Mouse (Mus musculus): ENCODE measurements around the gene Sesn2. TPM values are rescaled to one million over a fixed set of nuclear protein-coding genes. Genes with fewer than 3 reads are reported as not detected.

Sesn2 gene
- polyA plus RNA-seq, 1 experiment from 2014 or later = 9.0 TPM

GRCm38 (mm10) chr4:132475895-132476878 is 34.1 kb downstream of the Sesn2 start:
- no peak for ATAC-seq (ENCODE audit: insufficient number of reproducible peaks, insufficient read depth, low FRiP score, low TSS enrichment, low read depth)
- no peak overlapping the region for H3K27ac ChIP-seq
- no peak overlapping the region for H3K4me2 ChIP-seq
- H3K4me3 ChIP-seq = no peak overlapping the region
- 75% methylated on average over 13 of the region's 13 CpGs for WGBS
- H3K4me1 ChIP-seq = no peaks in the 10 kb centered on the region
- H3K9me3 ChIP-seq = no peaks in the 10 kb centered on the region
- no peaks in the 10 kb centered on the region for H3K27me3 ChIP-seq
- no peak overlapping the region for H3K9ac ChIP-seq
- no peaks in the 10 kb centered on the region for H3K36me3 ChIP-seq

GRCm38 (mm10) chr4:132474631-132475030 is 35.7 kb downstream of the Sesn2 start:
- no peak for ATAC-seq (ENCODE audit: insufficient number of reproducible peaks, insufficient read depth, low FRiP score, low TSS enrichment, low read depth)
- Histone ChIP-seq H3K9ac (no peak overlapping the region), H3K4me2 (no peak overlapping the region), H3K9me3 (no peaks in the 10 kb centered on the region), H3K4me1 (peaks cover 14% of the 10 kb centered on the region), H3K4me3 (no peak overlapping the region), H3K27me3 (no peaks in the 10 kb centered on the region), H3K36me3 (no peaks in the 10 kb centered on the region), H3K27ac (no peak overlapping the region)
- 73% methylated on average over 4 of the region's 4 CpGs for WGBS

- Histone ChIP-seq H3K4me1 (peaks cover 16% of the 10 kb centered on the region), H3K9ac (no peak overlapping the region), H3K36me3 (no peaks in the 10 kb centered on the region), H3K4me2 (no peak overlapping the region), H3K27me3 (no peaks in the 10 kb centered on the region), H3K9me3 (no peaks in the 10 kb centered on the region), H3K27ac (no peak overlapping the region), H3K4me3 (no peak overlapping the region)
- ATAC-seq (ENCODE audit: insufficient number of reproducible peaks, insufficient read depth, low FRiP score, low TSS enrichment, low read depth) = no peak
- WGBS = 86% methylated on average over 9 of the region's 9 CpGs
Observed at GRCm38 (mm10) chr4:132473411-132473810, 36.9 kb downstream of the Sesn2 start.

GRCm38 (mm10) chr4:132469873-132470272 is 40.4 kb downstream of the Sesn2 start:
- no peak overlapping the region for H3K9ac ChIP-seq

GRCm38 (mm10) chr4:132464255-132464613 is 46.1 kb downstream of the Sesn2 start:
- Histone ChIP-seq H3K36me3 (peaks cover 22% of the 10 kb centered on the region), H3K4me1 (peaks cover 13% of the 10 kb centered on the region), H3K27ac (peak overlapping the region; percentile 71; the same call in 1 of the 2 replicates), H3K4me3 (peak overlapping the region; percentile 71), H3K4me2 (peak overlapping the region; percentile 79), H3K27me3 (no peaks in the 10 kb centered on the region), H3K9ac (peak overlapping the region; percentile 86), H3K9me3 (no peaks in the 10 kb centered on the region)
- ATAC-seq (ENCODE audit: insufficient number of reproducible peaks, insufficient read depth, low FRiP score, low TSS enrichment, low read depth) = no peak
- 4% methylated on average over 5 of the region's 5 CpGs for WGBS

More at GRCm38 (mm10) chr4:132469873-132470272, 40.4 kb downstream of the Sesn2 start:
- Histone ChIP-seq H3K4me1 (peaks cover 16% of the 10 kb centered on the region), H3K4me3 (no peak overlapping the region), H3K27me3 (no peaks in the 10 kb centered on the region), H3K36me3 (no peaks in the 10 kb centered on the region), H3K4me2 (no peak overlapping the region), H3K27ac (no peak overlapping the region), H3K9me3 (no peaks in the 10 kb centered on the region)
- no peak for ATAC-seq (ENCODE audit: insufficient number of reproducible peaks, insufficient read depth, low FRiP score, low TSS enrichment, low read depth)
- 1% methylated on average over 3 of the region's 3 CpGs for WGBS

- Histone ChIP-seq H3K27ac (peak within 1 kb of the TSS; percentile 71), H3K27me3 (no peaks in the 10 kb centered on the region), H3K9me3 (no peaks in the 10 kb centered on the region), H3K9ac (peak within 1 kb of the TSS; percentile 86), H3K4me1 (peaks cover 13% of the 10 kb centered on the region), H3K4me3 (peak within 1 kb of the TSS; percentile 71), H3K36me3 (peaks cover 27% of the 10 kb centered on the region), H3K4me2 (peak within 1 kb of the TSS; percentile 79)
- WGBS = under 1% methylated on average over 44 of the region's 44 CpGs
- peak; percentile 85 for ATAC-seq (ENCODE audit: insufficient number of reproducible peaks, insufficient read depth, low FRiP score, low TSS enrichment, low read depth)
Observed at GRCm38 (mm10) chr4:132463430-132464254, 46.7 kb downstream of the Sesn2 start, which contains the start of gene Med18. TSS of gene Med18 (minus strand) at chr4:132463921.

- no peaks in the 10 kb centered on the region for H3K9me3 ChIP-seq
- no peaks in the 10 kb centered on the region for H3K27me3 ChIP-seq
- H3K4me3 ChIP-seq = peak overlapping the region; percentile 71
- peak overlapping the region; percentile 79 for H3K4me2 ChIP-seq
- peaks cover 35% of the 10 kb centered on the region for H3K36me3 ChIP-seq
- no peak for ATAC-seq (ENCODE audit: insufficient number of reproducible peaks, insufficient read depth, low FRiP score, low TSS enrichment, low read depth)
- 10% methylated on average over 11 of the region's 11 CpGs for WGBS
- peak overlapping the region; percentile 86 for H3K9ac ChIP-seq
- H3K27ac ChIP-seq = peak overlapping the region; percentile 71; the same call in 1 of the 2 replicates
- peaks cover 13% of the 10 kb centered on the region for H3K4me1 ChIP-seq
Observed at GRCm38 (mm10) chr4:132462836-132463235, 47.5 kb downstream of the Sesn2 start.

- H3K9ac ChIP-seq = no peak overlapping the region
- no peaks in the 10 kb centered on the region for H3K27me3 ChIP-seq
- 91% methylated on average over 8 of the region's 8 CpGs for WGBS
- H3K4me3 ChIP-seq = no peak overlapping the region
- peaks cover 13% of the 10 kb centered on the region for H3K4me1 ChIP-seq
- H3K36me3 ChIP-seq = peaks cover 49% of the 10 kb centered on the region
- H3K27ac ChIP-seq = no peak overlapping the region
- H3K4me2 ChIP-seq = no peak overlapping the region
- no peaks in the 10 kb centered on the region for H3K9me3 ChIP-seq
- no peak for ATAC-seq (ENCODE audit: insufficient number of reproducible peaks, insufficient read depth, low FRiP score, low TSS enrichment, low read depth)
Observed at GRCm38 (mm10) chr4:132460225-132460624, 50.1 kb downstream of the Sesn2 start.

- peaks cover 40% of the 10 kb centered on the region for H3K36me3 ChIP-seq
- H3K9ac ChIP-seq = no peak overlapping the region
- no peak overlapping the region for H3K4me3 ChIP-seq
- H3K27me3 ChIP-seq = no peaks in the 10 kb centered on the region
- H3K27ac ChIP-seq = peak overlapping the region; percentile 57
- no peak overlapping the region for H3K4me2 ChIP-seq
- no peaks in the 10 kb centered on the region for H3K4me1 ChIP-seq
- 83% methylated on average over 6 of the region's 6 CpGs for WGBS
- no peak for ATAC-seq (ENCODE audit: insufficient number of reproducible peaks, insufficient read depth, low FRiP score, low TSS enrichment, low read depth)
- H3K9me3 ChIP-seq = no peaks in the 10 kb centered on the region
Observed at GRCm38 (mm10) chr4:132455561-132455960, 54.7 kb downstream of the Sesn2 start.

GRCm38 (mm10) chr4:132455146-132455545 is 55.2 kb downstream of the Sesn2 start:
- 66% methylated on average over 3 of the region's 3 CpGs for WGBS
- no peak overlapping the region for H3K4me2 ChIP-seq
- no peaks in the 10 kb centered on the region for H3K9me3 ChIP-seq
- peak overlapping the region; percentile 57 for H3K27ac ChIP-seq
- H3K9ac ChIP-seq = no peak overlapping the region
- H3K36me3 ChIP-seq = peaks cover 36% of the 10 kb centered on the region
- 0 out of 2 replicates have a peak, but pooled peaks have one; percentile 67 for ATAC-seq (ENCODE audit: insufficient number of reproducible peaks, insufficient read depth, low FRiP score, low TSS enrichment, low read depth)
- no peaks in the 10 kb centered on the region for H3K27me3 ChIP-seq
- no peak overlapping the region for H3K4me3 ChIP-seq
- no peaks in the 10 kb centered on the region for H3K4me1 ChIP-seq

- H3K4me1 ChIP-seq = no peaks in the 10 kb centered on the region
- H3K9ac ChIP-seq = no peak overlapping the region
- H3K4me3 ChIP-seq = no peak overlapping the region
- peaks cover 26% of the 10 kb centered on the region for H3K36me3 ChIP-seq
- no peak overlapping the region for H3K4me2 ChIP-seq
- WGBS = 86% methylated on average over 6 of the region's 6 CpGs
- no peak overlapping the region for H3K27ac ChIP-seq
- H3K9me3 ChIP-seq = no peaks in the 10 kb centered on the region
- ATAC-seq (ENCODE audit: insufficient number of reproducible peaks, insufficient read depth, low FRiP score, low TSS enrichment, low read depth) = no peak
- H3K27me3 ChIP-seq = no peaks in the 10 kb centered on the region
Observed at GRCm38 (mm10) chr4:132454216-132454615, 56.1 kb downstream of the Sesn2 start.
